Mouse (Mus musculus) CH12.LX (cell line): ENCODE results near the gene Oas3. TPM values are rescaled to one million over a fixed set of nuclear protein-coding genes. Genes with fewer than 3 reads are reported as not detected.

Experiments used
- DNase-seq: peaks from one replicate; pipeline ENCODE4 v3.0.0-alpha.2; 2013; ENCODE audit errors: extremely low read depth
- H3K27ac ChIP-seq: 2 replicates; pipeline ENCODE4 v1.5.1; 2012; ENCODE audit warnings: low read depth, mild to moderate bottlenecking, control low read depth, moderate library complexity; ENCODE audit not compliant: insufficient read depth
- H3K27me3 ChIP-seq: replicated peaks from 2 replicates; pipeline ENCODE3; 2012; ENCODE audit warnings: inconsistent platforms
- H3K36me3 ChIP-seq, 2 experiments: replicated peaks in 1 of 2; 2 replicates each; pipeline versions ENCODE3 to v1.6.1; 2012; ENCODE audit warnings: inconsistent platforms in 1 of 2, low read length in 1 of 2, mild to moderate bottlenecking in 1 of 2, mixed read lengths in 1 of 2, moderate library complexity in 1 of 2; ENCODE audit not compliant: control insufficient read depth in 1 of 2, insufficient read depth in 1 of 2
- H3K4me1 ChIP-seq, 2 experiments: 2 replicates each; pipeline ENCODE4 v1.6.1; 2012; ENCODE audit warnings: inconsistent platforms in 1 of 2, moderate library complexity in 1 of 2; ENCODE audit not compliant: insufficient read depth in 2 of 2, control insufficient read depth in 1 of 2
- H3K4me2 ChIP-seq: 2 replicates; pipeline ENCODE4 v1.6.1; 2012; ENCODE audit warnings: low read depth, mild to moderate bottlenecking, control low read depth; ENCODE audit not compliant: poor library complexity, insufficient read depth, severe bottlenecking
- H3K4me3 ChIP-seq, 3 experiments: fragments of 150-350 bp in 1 of 3; sonication (generic) in 1 of 3; replicated peaks in 1 of 3; 2 replicates each; pipeline versions ENCODE3 to v1.5.1; 2011 to 2012; ENCODE audit warnings: low read depth in 2 of 3, low read length in 2 of 3, mild to moderate bottlenecking in 2 of 3, moderate library complexity in 2 of 3, control low read depth in 1 of 3, improper control_type of control experiment in 1 of 3, inconsistent platforms in 1 of 3, mixed read lengths in 1 of 3; ENCODE audit not compliant: poor library complexity in 1 of 3
- H3K79me2 ChIP-seq: replicated peaks from 2 replicates; pipeline ENCODE4 v1.6.1; 2012; ENCODE audit warnings: mild to moderate bottlenecking, moderate library complexity; ENCODE audit not compliant: control insufficient read depth, poor library complexity, insufficient read depth, severe bottlenecking; ENCODE audit errors: extremely low read depth
- H3K9ac ChIP-seq: 2 replicates; pipeline ENCODE4 v1.6.1; 2012; ENCODE audit warnings: low read depth, mild to moderate bottlenecking, control low read depth, moderate library complexity; ENCODE audit not compliant: insufficient read depth
- H3K9me3 ChIP-seq: replicated peaks from 2 replicates; pipeline ENCODE3; 2012; ENCODE audit warnings: low read length, inconsistent platforms, mixed read lengths
- CHD2 ChIP-seq: IDR thresholded peaks from 2 replicates; pipeline ENCODE4 v1.6.1; 2011; ENCODE audit warnings: low read length, improper control_type of control experiment
- CTCF ChIP-seq, 2 experiments: IDR thresholded peaks in 1 of 2; conservative IDR thresholded peaks in 1 of 2; 2 replicates each; pipeline ENCODE4 v1.5.1; 2011 to 2012; ENCODE audit warnings: low read depth in 2 of 2, low read length in 2 of 2, improper control_type of control experiment in 1 of 2, inconsistent platforms in 1 of 2, mild to moderate bottlenecking in 1 of 2, moderate library complexity in 1 of 2
- E2F4 ChIP-seq: IDR thresholded peaks from 2 replicates; pipeline ENCODE4 v1.6.1; 2011; ENCODE audit warnings: low read depth, low read length, improper control_type of control experiment; ENCODE audit not compliant: insufficient replicate concordance
- ELF1 ChIP-seq: IDR thresholded peaks from 2 replicates; pipeline ENCODE4 v1.6.1; 2014; ENCODE audit warnings: low read depth, mild to moderate bottlenecking, inconsistent platforms, low read length, improper control_type of control experiment
- EP300 ChIP-seq: IDR thresholded peaks from 2 replicates; pipeline ENCODE4 v1.6.1; 2011; ENCODE audit warnings: low read length, improper control_type of control experiment
- ETS1 ChIP-seq: conservative IDR thresholded peaks from 2 replicates; pipeline ENCODE4 v1.6.1; 2012; ENCODE audit warnings: low read depth, mild to moderate bottlenecking, inconsistent platforms, low read length, improper control_type of control experiment, moderate library complexity
- GABPA ChIP-seq: IDR thresholded peaks from 2 replicates; pipeline ENCODE4 v1.6.1; 2012; ENCODE audit warnings: low read depth, low read length, improper control_type of control experiment, inconsistent platforms; ENCODE audit not compliant: insufficient replicate concordance
- HCFC1 ChIP-seq: IDR thresholded peaks from 2 replicates; pipeline ENCODE4 v1.6.1; 2012; ENCODE audit warnings: low read depth, mild to moderate bottlenecking, inconsistent platforms, low read length, improper control_type of control experiment
- IRF4 ChIP-seq: IDR thresholded peaks from 2 replicates; pipeline ENCODE4 v1.6.1; 2014; ENCODE audit warnings: low read depth, mild to moderate bottlenecking, inconsistent platforms, low read length, improper control_type of control experiment
- JUN ChIP-seq: IDR thresholded peaks from 2 replicates; pipeline ENCODE4 v1.6.1; 2011; ENCODE audit warnings: low read depth, mild to moderate bottlenecking, low read length, improper control_type of control experiment, moderate library complexity; ENCODE audit not compliant: insufficient read depth
- JUND ChIP-seq: conservative IDR thresholded peaks from 2 replicates; pipeline ENCODE4 v1.6.1; 2011; ENCODE audit warnings: low read depth, low read length, improper control_type of control experiment
- MAX ChIP-seq: IDR thresholded peaks from 2 replicates; pipeline ENCODE4 v1.6.1; 2011; ENCODE audit warnings: low read length, improper control_type of control experiment
- NRF1 ChIP-seq: IDR thresholded peaks from 2 replicates; pipeline ENCODE4 v1.6.1; 2014; ENCODE audit warnings: low read depth, mild to moderate bottlenecking, inconsistent platforms, low read length, improper control_type of control experiment, moderate library complexity
- POLR2A ChIP-seq: IDR thresholded peaks from 2 replicates; pipeline ENCODE4 v1.6.1; 2011; ENCODE audit warnings: low read depth, mild to moderate bottlenecking, improper control_type of control experiment, low read length
- POLR2AphosphoS2 ChIP-seq: IDR thresholded peaks from 2 replicates; pipeline ENCODE4 v1.6.1; 2011; ENCODE audit warnings: low read depth, low read length, improper control_type of control experiment
- RCOR1 ChIP-seq: conservative IDR thresholded peaks from 2 replicates; pipeline ENCODE4 v1.6.1; 2012; ENCODE audit warnings: low read depth, mild to moderate bottlenecking, inconsistent platforms, low read length, improper control_type of control experiment
- SIN3A ChIP-seq: IDR thresholded peaks from 2 replicates; pipeline ENCODE4 v1.6.1; 2012; ENCODE audit warnings: low read length, improper control_type of control experiment, inconsistent platforms
- SMC3 ChIP-seq: IDR thresholded peaks from 2 replicates; pipeline ENCODE4 v1.6.1; 2011; ENCODE audit warnings: low read depth, low read length, improper control_type of control experiment
- TCF12 ChIP-seq: IDR thresholded peaks from 2 replicates; pipeline ENCODE4 v1.6.1; 2014; ENCODE audit warnings: low read depth, mild to moderate bottlenecking, inconsistent platforms, low read length, improper control_type of control experiment
- UBTF ChIP-seq: IDR thresholded peaks from 2 replicates; pipeline ENCODE4 v1.6.1; 2012; ENCODE audit warnings: low read depth, mild to moderate bottlenecking, inconsistent platforms, low read length, improper control_type of control experiment, moderate library complexity
- ZKSCAN1 ChIP-seq: IDR thresholded peaks from 2 replicates; pipeline ENCODE4 v1.6.1; 2012; ENCODE audit warnings: low read depth, inconsistent platforms, low read length, improper control_type of control experiment, borderline replicate concordance
- ZMIZ1 ChIP-seq: IDR thresholded peaks from 2 replicates; pipeline ENCODE4 v1.6.1; 2012; ENCODE audit warnings: low read depth, mild to moderate bottlenecking, inconsistent platforms, low read length, improper control_type of control experiment
- ZNF384 ChIP-seq: IDR thresholded peaks from 2 replicates; pipeline ENCODE4 v1.6.1; 2012; ENCODE audit warnings: low read depth, low read length, improper control_type of control experiment, inconsistent platforms
- dilution Hi-C: fragments of 300-500 bp; cut with MboI; formaldehyde crosslinking; loops from 2 replicates; pipeline ENCODE4 v1.14.3; 2020; ENCODE audit warnings: low sequenced_read_pairs; ENCODE audit not compliant: extremely low pct_unique_long_range_greater_than_20kb, extremely low pct_ligation_motif_present
- in situ Hi-C: fragments of 300-500 bp; cut with MboI; formaldehyde crosslinking; loops from 3 replicates; pipeline ENCODE4 v1.14.3; 2019; ENCODE audit warnings: low sequenced_read_pairs, low pct_ligation_motif_present, low pct_unique_long_range_greater_than_20kb, mixed read lengths
- polyA plus RNA-seq: library from polyadenylated mRNA; unstranded; fragments of >175 nt; gene quantifications from 2 replicates; pipeline ENCODE4 v1.2.1, GENCODE M21; 2012; ENCODE audit warnings: low read depth; ENCODE audit not compliant: insufficient read length
- total RNA-seq, 2 experiments: library from RNA; depleted of rRNA; stranded (reverse); fragments of 300-350 nt in 1 of 2; fragments of >200 nt in 1 of 2; gene quantifications; 2 replicates each; pipeline ENCODE4 v1.2.3; 2012 to 2014

Gene Oas3
- total and polyA plus RNA-seq, 3 experiments = 0.30 TPM; not detected in 2

- no peak overlapping the region for H3K4me2 ChIP-seq
- H3K9ac ChIP-seq = no peak overlapping the region
- H3K79me2 ChIP-seq = no peaks in the 10 kb centered on the region
- in situ Hi-C loops = no loop called here
- H3K9me3 ChIP-seq = no peaks in the 10 kb centered on the region
- dilution Hi-C loops = no loop called here
- TF ChIP-seq E2F4 (no peak), SMC3 (no peak), UBTF (no peak), IRF4 (no peak), ZKSCAN1 (no peak), SIN3A (no peak), ETS1 (no peak), ELF1 (no peak), JUND (no peak), POLR2A (no peak), ZNF384 (no peak), CHD2 (no peak), TCF12 (no peak), HCFC1 (no peak), GABPA (no peak), MAX (no peak)
- no peak overlapping the region for H3K4me3 ChIP-seq
- H3K27ac ChIP-seq = no peak overlapping the region
- peaks cover 45% of the 10 kb centered on the region for H3K27me3 ChIP-seq
- no peaks in the 10 kb centered on the region for H3K4me1 ChIP-seq
- DNase-seq = no peak
- H3K36me3 ChIP-seq = no peaks in the 10 kb centered on the region
Measured at GRCm38 (mm10) chr5:120733696-120734095, 43.8 kb downstream of the Oas3 start.

GRCm38 (mm10) chr5:120732740-120733139 lies 44.7 kb downstream of the Oas3 start:
- no peak overlapping the region for H3K9ac ChIP-seq
- no peak overlapping the region for H3K4me2 ChIP-seq
- TF ChIP-seq E2F4 (no peak), EP300 (no peak), ZMIZ1 (no peak), CTCF (conservative IDR thresholded peaks at IDR 0.05 in 1 of 2, IDR thresholded peaks at IDR 0.05 in 1 of 2; ENCODE audit: low read depth in 2 of 2, low read length in 2 of 2) (no peak), TCF12 (no peak), JUND (no peak), HCFC1 (no peak), JUN (no peak), RCOR1 (no peak), NRF1 (no peak), POLR2A (no peak), CHD2 (no peak), ZNF384 (no peak), MAX (no peak), IRF4 (no peak), SIN3A (no peak), POLR2AphosphoS2 (no peak)
- in situ Hi-C loops (no loop called here), dilution Hi-C loops (no loop called here)
- no peak overlapping the region for H3K4me3 ChIP-seq
- no peak overlapping the region for H3K27ac ChIP-seq
- H3K36me3 ChIP-seq = no peaks in the 10 kb centered on the region
- DNase-seq = no peak
- H3K9me3 ChIP-seq = no peaks in the 10 kb centered on the region
- peaks cover 40% of the 10 kb centered on the region for H3K27me3 ChIP-seq
- no peaks in the 10 kb centered on the region for H3K79me2 ChIP-seq
- H3K4me1 ChIP-seq = no peaks in the 10 kb centered on the region
